Mouse (Mus musculus) spleen, adult 18-20 months (tissue): Measurements from ENCODE around the gene Camkk1.
A peak's percentile ranks its signal among the peaks of the same experiment; 100 is the strongest.

ENCODE experiments used
- DNase-seq, 2 experiments: peaks; one replicate each; pipeline ENCODE4 v3.0.0; 2022; ENCODE audit warnings: mixed read lengths in 2 of 2

The Camkk1 gene

DNA sequence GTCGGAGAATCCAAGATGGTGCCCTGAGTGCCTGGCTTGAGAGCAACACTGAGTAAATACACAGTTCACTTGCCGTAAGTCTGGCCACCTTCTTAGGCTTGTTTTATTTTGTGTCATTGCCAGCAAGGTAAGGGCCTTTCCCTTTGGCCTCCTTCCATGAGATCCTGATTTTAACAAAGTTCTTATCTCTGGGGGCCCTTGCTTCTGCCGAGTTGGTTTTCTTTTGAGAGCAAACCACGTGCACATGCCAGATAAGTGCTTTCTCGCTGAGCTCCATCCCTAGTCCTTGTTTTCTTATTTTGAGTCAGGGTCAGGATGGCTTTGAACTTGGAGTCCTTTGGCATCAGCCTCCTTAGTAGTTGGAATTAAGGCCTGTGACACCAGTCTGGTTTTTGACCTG is 38.9 kb downstream of the Camkk1 start:
- DNase-seq = no peak

DNA sequence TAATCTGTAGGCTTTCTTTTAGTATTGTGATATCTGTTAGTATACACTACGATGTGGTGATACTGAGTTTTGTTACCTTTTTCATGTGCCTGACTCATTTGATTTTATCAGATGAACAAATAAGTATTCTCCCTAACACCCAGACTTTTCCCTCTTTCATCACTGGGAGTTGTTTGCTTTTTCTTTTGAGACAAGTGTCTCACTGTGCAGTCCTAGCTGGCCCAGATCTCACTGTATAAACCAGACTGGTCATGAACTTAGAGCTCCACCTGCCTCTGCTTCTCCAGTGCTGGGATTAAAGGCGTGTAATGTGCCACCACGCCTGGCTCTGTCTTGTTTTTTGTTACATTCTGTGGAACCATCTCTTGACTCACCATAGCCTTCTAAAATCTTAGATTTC is 40.8 kb downstream of the Camkk1 start:
- DNase-seq = no peak

DNA sequence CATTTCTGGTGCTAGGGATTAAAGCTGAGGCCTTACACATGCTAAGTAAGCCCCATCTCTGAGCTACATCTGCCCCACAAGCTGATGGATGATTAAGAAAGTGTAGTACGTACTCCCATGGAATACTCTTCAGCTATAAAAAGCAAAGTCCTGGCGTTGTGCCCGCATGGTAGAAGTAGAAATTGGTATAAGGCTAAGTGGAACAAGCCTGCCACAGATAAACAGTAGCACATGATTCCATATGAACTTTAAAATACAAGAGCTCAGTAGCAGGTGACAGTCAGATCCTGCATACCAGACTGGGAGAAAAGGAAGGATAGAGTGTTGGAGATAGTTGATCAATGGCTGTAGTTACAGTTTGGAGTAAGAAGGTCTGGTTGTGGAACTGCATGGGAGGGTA is 42.6 kb downstream of the Camkk1 start:
- no peak for DNase-seq

DNA sequence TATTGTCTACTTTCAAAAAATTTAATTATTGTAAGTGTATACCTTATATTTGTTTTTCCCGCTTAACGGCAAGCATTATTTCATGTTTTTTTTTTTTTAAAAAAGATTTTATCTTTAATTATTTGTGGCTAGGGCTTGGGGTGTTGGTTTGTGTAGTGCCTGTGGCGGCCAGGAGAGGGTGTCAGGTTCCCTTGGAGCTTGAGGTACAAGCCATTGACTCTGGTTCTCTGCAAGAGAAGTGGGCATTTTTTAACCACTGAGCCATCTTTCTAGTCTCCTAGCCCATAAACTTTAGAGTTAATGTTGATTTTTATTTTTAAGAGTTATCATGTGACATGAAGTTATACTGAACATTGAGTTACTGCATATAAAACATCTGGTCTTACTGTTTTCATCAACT is 53.0 kb downstream of the Camkk1 start:
- peak in 1 of 2 experiments; percentile 52 for DNase-seq

DNA sequence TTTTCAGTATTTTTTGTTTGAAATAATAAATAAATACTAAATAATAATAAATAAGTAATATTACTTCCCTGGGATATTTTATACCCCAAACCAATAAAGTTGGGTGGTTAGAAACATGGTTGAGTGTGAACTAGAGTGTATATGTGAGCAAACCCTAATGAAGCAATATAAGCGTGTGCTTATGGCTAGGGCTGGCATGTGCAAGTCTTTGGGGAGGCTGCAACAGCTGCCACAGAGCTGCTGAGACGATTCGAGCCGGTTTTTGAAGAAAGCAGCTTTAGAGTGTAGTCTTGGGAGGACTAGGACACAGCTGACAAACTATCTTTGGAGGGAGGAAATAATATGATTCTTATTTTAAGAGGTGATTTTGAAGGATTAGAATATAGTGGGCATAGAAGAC is 57.5 kb downstream of the Camkk1 start:
- DNase-seq = no peak

- no peak for DNase-seq
Observed at GRCm38 (mm10) chr11:73076733-73077132, 57.9 kb downstream of the Camkk1 start.

GRCm38 (mm10) chr11:73077211-73077720 is 58.5 kb downstream of the Camkk1 start:
- DNase-seq = no peak

- no peak for DNase-seq
Observed at GRCm38 (mm10) chr11:73078615-73079014, 59.8 kb downstream of the Camkk1 start.

DNA sequence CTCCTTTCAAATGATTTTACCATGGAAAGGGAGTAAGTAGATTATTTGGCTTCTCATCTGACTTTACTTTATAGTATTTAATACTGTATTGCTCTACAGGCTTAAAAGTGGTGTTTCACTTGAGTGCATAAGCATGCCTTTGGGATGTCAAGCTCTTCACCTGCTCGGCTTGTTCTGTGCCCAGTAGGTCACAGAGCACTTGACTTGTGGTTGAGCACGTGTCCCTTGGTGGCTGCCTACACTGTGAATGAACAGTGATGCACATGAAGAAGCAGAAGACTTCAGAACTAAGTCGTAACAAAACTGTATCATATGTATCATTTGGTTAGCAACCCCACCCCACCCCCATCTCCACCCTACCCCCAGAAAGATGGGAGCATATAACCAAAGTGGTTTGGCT is 61.5 kb downstream of the Camkk1 start:
- no peak for DNase-seq

GRCm38 (mm10) chr11:73084303-73084702 is 65.5 kb downstream of the Camkk1 start:
- no peak for DNase-seq

DNA sequence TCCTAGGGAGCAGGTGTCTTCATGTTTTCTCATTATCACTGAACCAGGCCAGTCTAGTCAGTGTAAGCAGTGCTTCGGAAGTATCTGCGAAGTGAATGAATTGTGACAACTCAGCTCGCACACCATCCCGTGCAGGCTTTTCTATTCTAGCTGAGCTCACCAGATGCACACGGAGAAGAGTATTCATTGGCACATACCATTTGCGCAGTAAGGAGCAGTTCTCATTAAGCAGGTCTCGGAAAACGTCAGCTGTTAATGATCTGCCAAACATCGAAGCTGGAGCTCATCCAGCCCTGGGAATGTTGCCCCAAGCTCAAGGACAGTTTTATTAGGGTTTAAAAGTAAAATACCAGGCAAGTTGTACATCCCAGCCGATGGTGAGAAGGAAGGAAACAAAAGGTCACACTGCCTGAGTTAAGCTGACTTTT is 66.0 kb downstream of the Camkk1 start:
- no peak for DNase-seq

GRCm38 (mm10) chr11:73085391-73085790 is 66.6 kb downstream of the Camkk1 start:
- DNase-seq = no peak

DNA sequence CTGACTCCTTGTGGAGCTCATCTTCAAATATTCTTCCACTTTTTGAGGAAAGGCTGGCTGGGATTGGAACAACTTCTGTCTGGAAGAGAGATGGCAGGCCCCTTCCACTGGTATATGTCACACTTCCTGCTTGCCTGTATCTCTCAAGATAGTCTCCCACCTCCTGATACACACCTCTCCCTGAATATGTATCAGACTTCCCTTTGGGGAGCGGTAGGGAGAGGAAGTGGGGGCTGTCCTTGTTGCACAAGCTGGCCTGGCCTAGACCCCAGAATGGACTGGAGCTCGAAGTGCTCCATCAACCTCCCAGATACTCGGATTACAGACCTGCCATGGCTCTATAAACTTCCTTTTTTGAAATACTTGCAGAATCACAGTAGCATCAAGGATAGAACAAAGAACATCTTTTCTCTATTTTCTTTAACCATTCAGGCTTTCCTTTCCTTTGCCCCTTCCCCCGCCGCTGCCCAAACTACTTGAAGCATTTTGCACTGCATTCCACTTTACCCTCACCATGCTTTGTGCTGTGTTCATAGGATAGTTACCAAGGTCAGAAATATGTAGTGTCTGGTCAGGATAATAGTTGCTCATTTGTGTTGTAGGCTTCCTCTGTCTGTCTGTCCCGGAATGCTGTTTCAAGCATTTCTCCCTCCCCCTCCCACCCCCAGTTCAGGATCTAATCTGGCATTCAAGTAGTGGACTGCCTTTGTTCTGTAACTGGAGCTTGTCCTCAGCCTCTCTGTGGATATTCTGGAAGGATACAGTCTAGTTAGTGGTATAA is 69.1 kb downstream of the Camkk1 start:
- DNase-seq = no peak

- DNase-seq = peak in 1 of 2 experiments; percentile 0
Observed at GRCm38 (mm10) chr11:73090283-73090682, 71.5 kb downstream of the Camkk1 start, which contains the start of gene Itgae. Gene Itgae, plus strand, starts transcription at chr11:73090583.

DNA sequence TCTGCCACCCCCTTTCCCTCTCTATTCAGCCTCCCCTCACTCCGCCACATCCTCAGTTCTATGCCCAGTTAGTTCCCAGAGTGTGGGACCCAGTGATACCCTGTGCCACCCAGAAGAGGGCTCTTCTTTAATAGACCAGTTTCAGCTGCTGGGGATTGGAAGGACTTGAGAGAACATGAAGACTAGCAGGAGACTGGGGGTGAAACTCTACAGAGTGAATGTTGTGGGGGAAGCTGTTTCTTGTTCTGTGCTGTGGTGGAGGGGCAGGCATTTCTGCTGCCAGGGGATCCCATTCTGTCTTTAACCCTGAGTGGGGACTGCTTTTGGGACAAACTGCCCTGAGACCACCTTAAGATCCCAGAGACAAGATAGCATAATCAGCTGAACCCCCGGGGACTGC is 72.0 kb downstream of the Camkk1 start:
- DNase-seq = peak in 1 of 2 experiments; percentile 2
